Mouse (Mus musculus) erythroid progenitor cell, adult 5-6 weeks (primary cell): Measurements from ENCODE around the gene Cfap54. TPM values are rescaled to one million over a fixed set of nuclear protein-coding genes. Genes with fewer than 3 reads are reported as not detected.

Experiments
- ATAC-seq: replicated peaks from 2 replicates; pipeline ENCODE4 v1.8.0; 2016; ENCODE audit warnings: moderate number of reproducible peaks, mild to moderate bottlenecking, moderate TSS enrichment, inconsistent platforms; ENCODE audit not compliant: poor library complexity, low FRiP score, severe bottlenecking
- total RNA-seq, 2 experiments: library from RNA; stranded (forward) in 1 of 2; stranded (reverse) in 1 of 2; fragments of 150-400 nt in 1 of 2; fragments of 186-747, 209-891 nt in 1 of 2; gene quantifications; 2 replicates each; pipeline versions ENCODE4 v1.2.3 to v1.2.4; 2015 to 2017; ENCODE audit warnings: low replicate concordance in 2 of 2

The Cfap54 gene
- total RNA-seq, 2 experiments from 2014 or later, result 3.6 TPM; not detected in 1

DNA sequence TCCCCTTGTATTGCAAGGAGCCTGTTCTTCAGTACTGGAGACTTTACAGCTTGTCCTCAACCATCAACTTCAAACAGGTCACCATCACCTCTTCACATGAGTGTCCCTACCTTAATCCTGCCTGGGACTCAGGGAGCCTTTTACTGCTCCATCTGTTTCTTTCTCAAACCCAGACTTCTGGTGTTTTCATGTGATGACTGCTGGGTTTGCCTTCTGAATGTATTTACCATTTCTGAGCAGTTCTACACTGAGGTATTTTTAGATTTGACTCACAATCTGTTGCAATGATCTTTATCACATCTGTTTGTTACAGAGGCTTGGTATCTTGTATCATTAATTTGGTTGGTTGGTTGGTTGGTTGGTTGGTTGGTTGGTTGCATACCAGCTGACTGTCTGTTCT is 88.9 kb downstream of the Cfap54 start:
- ATAC-seq, result no peak

DNA sequence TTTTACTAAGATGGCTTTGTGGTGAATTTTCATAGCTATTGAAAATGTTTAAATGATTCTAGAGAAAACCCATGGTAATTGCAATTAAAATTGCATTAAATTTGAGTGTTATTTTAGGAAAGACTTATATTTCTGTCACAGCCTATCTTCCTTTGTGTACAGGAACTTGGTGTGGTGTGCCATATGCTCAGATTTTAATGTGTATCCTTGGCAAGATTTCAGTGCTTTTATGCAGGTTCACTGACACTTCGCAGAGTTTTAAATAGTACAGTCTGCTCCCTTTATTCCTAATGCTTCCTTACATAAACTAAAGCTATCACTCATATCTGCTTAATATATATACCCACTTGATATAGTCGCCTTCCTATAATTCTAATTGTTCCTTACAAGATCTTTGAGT is 90.8 kb downstream of the Cfap54 start:
- no peak for ATAC-seq

DNA sequence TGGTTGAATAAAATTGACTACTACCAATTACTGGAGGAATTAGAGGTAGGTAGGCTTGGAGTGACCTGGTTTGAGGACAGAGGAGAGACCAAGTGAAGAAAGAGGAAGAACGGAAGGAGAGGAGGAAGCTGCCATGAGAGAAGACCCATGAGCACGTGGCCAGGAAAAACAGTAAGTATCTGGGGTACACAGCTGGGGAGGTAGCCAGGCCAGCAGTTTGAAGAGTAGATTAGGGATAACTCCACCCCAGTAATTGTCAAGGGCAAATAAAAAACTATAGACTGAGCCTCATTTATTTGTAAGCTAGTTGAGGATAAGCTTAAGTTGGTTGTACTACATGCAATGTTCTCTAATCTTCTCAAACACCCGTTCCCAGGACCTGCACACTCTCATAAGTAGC is 116.3 kb downstream of the Cfap54 start:
- no peak for ATAC-seq

DNA sequence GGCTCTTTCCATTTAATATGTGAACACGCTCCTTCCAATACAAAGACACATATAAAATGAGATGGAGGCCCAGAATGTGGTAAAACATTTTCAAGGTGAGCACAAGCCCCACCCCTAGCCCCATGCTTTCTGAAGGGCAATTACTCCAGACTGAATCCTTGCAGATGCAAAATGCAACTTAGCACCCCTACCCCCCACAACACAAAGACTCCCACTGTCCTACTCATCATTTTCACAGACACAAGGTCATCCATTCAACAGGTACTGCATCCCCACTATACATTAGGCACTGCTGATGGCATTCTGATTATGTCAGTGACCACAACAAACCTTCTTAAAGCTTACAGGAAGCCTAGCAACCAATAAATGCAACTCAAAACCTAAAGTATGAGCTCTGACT is 131.4 kb downstream of the Cfap54 start:
- no peak for ATAC-seq

DNA sequence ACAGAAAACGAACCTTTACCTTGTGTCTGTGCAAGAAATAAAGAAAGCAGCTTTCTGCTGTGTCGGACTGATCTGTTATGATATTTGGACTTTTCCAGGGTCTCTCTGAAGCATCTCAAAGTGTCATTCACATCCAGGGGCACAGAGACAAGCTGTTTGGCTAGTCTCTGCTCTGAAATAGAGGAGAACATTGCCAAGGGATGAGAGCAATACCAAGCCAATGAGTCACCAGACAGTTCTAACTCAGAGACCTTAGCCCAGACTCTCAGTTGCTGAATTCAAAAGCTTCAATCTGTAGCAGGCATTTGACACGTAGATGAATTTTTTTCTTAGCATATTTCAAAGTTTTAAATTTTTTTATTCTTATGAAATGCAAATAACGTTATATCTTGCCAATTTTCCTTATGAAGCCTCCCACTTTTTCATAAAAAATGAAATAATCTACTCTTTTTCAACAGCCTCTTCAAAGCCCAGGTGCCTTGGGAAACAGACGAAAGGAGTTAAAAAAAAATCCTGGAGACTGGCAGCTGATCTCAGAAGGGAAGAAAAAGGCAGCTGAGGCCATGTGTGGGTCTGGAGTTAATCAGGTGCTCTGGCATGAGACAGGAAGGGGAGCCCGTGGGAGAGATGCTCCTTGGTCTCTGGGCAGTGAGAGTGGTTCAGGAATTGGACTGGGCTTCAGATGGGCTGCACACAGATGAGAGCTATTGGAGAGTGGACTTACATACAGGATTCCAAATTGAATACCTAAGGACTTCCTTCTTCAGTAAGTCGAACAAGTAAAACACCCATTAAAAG is 138.4 kb downstream of the Cfap54 start:
- no peak for ATAC-seq

DNA sequence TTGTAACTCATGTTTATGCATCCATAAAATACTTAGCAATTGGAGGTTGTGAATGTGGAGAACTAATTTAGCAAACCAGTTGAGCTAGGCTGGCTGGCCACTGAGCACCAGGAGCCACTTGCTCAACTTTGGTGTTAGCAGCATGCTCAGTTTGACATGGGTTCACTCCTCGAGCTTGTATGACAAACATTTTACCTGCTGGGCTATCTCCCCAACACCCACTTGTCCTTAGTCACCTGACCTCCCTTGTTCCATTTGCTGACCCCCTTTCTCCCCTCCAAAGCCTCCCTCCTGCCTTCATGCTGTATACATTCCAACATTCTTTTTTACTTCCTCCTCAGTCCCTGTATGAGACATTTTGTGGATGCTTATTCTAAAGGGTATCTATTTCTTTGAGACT is 139.8 kb downstream of the Cfap54 start:
- no peak for ATAC-seq

DNA sequence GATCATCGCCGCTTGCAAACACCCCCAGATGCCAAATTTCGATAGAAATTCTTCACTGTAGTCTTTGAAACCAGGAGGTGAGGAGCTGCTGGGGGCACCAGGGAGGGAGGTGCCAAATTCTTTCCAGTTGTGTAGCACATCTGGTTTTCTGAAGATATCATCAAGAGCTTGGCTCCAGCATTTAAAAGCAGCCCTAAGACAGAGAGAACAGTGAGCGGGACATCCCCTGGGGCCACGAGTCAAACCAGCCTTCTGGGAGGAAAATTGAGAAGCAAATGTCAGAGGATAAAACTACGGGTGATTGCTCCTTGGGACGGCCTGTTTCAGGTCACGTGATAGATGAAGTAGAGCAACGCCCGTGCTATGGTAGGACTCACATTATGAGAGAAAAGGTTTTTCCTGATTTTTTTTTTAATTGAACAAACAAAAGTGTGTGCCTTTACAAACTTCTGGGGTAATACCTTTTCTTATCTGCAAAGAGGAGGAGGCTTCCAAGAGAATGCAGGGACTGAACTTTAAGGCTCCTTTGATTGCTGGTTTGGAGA is 143.6 kb downstream of the Cfap54 start:
- ATAC-seq, result no peak

DNA sequence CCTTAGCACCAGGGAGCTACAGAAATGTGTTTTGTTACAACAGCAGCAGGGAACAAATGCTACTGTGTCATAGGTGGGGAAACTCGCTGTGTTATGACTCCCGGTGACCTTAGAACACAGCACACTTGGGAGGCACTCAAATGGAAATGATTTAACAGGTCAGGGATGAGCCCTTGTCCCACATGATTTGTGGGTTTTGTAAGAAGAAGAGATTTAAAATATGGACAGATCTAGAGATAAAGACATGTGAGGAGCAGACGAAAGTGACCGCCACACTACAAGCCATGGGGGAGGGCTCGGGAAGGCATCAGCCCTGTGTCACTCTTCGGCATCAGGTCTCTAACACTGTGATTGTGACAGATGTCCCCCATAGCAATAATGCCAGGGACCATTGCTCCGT is 144.3 kb downstream of the Cfap54 start:
- no peak for ATAC-seq

DNA sequence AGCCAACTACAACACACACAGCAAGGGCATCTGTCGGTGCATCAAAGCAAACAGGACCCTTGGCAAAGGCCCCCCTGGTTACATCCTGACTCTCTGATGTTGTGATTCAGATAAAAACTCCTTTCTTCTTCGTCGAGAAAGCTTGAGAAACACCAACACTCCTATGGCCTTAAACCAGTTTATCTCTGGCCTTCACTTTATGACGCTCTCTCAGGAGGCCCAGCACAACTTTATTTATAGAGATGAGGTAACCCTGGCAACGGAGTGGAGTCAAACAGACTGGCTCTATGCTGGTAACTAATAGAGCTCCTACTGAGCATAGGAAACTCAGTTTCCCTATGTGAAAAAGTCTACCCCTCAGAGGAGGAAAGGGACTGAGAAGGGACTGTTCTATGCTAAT is 146.9 kb downstream of the Cfap54 start:
- no peak for ATAC-seq

DNA sequence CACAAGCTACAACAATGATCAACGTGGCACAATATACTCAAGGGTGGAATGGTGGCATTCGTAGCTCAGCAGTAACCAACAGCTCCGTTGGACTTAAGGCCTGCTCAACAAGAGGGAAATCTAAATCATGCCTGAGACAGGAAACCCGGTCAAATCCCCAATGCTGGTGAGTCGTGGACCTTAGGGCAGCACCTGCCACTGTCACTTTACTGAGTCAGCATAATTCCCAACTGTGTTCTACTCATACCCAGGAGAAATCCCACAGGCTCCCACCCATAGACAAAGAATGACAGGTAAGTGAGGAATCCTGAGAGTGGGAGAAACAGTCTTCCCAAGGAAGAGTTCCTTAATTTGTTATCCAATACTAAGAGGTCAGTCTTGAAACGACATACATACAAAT is 147.8 kb downstream of the Cfap54 start:
- no peak for ATAC-seq

DNA sequence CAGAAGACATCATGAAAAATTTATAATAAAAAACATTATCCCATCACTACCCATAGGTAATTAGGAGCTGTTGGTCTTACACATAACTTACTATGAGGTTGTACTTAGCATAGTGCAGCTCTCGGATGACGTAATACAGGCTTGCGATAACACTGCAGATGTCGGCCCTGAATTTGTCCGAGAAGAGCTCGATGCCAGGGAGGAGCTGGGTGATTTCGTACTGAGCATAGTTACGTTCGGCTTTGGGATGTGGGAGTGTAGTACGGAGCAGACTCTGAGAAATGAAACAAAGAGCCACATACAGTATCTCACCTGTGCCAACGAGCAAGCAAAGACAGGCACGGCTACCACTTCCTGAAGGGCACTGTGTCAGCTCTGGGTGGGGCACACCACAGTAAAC is 149.0 kb downstream of the Cfap54 start:
- no peak for ATAC-seq

DNA sequence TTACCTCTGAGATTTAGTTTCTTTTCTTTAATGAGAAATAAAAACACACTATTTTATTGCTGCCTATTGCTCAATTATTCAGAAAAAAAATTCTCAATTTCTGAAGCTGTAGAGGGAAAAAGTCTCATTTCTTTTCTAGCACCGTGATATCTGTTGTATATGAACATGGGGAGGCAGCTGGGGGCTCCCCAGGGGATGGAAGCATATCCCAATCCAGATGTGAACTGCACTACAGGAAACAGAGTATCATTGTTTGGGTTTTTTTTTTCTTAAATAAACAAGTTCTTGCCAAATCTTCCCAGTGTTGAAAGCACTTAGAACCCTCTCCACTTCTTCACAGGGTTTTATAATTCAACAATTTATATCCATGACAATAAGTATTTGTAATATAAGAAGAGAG is 151.4 kb downstream of the Cfap54 start:
- ATAC-seq, result no peak

DNA sequence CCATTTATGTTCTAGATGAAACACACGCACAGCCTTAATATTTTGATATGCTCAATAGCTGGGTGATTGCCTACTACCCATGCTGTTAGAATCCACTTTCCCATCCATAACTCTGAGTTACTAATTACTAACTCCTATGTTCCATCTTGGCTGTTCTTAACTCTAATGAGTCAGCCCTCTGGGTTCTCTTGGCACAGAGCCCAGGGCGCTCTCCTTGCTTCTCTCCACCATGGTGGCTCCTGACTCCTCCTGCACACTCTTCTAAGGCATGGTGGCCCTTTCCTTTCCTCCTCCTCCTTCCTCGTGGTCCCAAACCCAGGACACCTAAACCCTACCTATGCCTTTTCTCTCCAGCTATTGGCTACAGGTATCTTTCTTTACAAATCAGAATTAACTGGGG is 153.2 kb downstream of the Cfap54 start:
- no peak for ATAC-seq

DNA sequence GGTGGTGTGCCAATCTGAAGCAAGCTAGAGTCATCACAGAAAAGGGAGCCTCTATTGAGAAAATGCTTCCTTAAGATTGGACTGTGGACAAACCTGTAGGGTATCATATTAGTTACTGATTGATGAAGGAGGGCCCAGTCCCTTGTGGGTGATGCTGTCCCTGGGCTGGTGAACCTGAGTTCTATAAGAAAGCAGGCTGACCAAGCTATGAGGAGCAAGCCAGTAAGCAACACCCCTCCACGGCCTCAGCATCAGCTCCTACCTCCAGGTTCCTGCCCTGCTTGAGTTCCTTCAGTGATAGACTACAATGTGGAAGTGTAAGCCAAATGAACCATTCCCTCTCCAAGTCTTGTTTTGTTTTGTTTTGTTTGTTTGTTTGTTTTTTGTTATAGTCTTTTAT is 162.9 kb downstream of the Cfap54 start:
- no peak for ATAC-seq

DNA sequence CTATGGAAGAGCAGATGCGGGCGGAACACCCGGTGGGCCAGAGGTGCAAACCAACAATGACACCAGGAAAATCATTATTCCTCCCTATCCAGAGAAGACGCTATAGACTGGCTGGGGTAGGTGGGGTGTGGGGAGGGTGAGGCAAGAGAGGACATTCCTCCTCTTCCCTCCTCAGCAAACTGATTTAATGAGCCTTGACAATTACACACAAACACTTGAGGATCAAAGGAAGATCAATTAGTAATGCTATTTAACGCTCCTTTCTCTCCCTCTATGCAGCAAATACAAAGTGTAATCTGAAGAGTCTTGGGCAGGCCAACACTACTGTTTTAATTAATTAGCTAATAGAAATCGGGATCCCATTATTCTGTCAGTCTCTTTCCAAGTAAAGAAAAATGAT is 174.2 kb downstream of the Cfap54 start:
- no peak for ATAC-seq

DNA sequence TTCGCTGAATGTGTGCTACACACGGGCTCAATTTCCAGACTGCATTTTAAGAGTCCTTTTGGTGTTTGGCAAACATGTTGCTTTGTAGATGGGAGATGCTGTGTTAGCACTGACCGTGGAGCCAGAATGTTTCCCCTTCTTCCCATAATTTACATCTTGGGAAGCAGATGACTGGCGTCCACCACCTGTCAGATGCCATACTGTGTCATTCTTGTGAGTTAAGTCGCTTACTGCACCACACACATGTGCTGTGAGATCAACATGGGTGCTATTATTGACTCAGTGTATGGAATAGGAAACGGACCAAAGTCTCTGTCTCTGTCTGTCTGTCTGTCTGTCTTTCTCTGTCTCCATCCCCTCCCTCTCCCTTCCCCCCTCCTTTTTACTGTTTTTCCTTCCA is 193.0 kb downstream of the Cfap54 start:
- no peak for ATAC-seq

DNA sequence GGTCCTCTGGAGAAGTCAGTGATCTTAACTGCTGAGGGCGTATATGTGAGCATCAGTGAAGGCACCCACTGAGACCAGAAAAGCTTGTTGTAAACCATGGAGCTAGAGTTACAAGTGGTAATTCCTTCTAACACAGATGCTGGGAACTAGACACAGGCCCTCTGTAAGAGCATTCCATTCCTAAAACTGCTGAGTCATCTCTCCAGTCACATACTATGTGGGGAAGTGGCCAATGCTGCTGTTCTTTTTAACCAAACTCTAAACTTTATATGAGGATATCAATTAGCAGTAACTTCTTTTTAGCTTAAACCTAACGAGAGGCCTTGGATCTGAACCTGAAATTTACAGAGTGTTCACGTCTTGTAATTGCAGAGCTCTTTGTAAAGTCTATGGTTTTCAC is 203.4 kb downstream of the Cfap54 start:
- no peak for ATAC-seq

DNA sequence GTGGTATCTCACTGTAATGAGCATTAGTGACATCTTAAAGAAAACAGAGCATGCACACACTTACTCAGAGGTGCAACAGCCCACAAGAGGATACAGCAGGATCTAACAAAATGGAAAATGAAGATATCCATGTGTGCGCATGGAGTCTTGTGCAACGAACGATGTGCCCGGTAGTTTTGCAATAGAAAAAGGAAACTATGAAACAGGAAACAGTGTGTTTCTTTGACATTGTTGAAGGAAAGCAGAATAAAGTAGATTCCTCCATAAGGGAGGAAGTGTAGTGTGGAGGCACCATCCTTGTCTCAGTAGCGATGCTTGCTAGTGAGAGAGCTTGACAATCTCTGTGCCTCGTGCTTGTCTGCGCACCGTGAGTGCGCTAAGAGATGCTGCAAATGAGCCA is 240.4 kb downstream of the Cfap54 start:
- ATAC-seq, result no peak

DNA sequence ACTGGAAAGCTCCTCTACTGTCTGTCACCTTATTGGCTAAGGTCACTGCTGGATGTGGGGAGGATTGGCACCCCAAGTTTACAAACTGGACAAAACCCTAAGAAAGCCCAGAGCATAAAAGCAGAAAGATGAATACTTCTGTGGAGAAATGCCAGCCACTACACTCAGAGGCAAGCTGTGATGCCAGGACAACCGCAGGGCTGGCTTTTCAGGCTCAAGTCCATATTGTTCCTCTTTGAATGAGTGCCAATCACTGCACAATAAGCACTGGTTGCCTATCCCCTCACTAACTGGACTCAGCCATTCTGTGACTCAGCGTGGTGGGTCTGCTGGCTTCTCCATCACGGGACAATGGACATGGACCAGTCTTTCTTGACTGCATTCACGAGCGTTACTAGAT is 243.8 kb downstream of the Cfap54 start:
- ATAC-seq, result no peak

DNA sequence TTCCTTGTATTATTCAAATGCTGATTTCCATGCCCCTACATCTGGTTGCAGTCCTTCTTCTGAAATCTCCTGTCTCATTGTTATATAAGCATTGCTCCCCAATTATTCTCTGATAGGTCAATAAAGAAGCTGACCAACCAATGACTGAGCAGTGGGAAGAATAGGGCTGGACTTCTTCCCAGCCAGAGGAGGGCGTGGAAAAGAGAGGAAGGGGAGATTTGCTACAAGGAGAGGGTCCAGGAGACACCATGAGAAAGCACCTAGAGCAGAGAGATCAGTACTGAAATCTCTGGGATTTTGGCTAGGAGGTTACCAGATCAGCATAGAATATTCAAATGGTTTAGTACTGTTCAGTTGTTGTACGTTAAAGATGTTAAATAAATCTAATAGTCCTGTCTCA is 244.4 kb downstream of the Cfap54 start:
- no peak for ATAC-seq

DNA sequence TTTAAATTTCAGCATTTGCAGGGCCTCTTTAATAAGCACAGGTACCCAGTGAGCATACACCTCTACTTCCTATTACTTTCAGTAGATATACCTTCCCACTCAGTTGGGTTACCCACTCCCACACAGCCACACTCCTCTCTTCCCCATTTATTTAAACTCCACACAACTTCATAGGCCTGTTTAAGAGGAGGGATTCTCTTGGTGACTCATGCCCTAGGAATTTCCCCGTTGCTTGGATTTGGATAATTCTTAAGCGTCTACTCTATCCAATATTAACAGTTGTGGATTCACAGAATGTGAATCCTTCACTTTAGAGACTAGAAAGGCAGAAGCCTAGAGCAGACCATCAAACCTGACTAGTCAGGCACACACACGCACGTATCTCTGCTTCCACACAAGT is 259.9 kb downstream of the Cfap54 start:
- ATAC-seq, result no peak

DNA sequence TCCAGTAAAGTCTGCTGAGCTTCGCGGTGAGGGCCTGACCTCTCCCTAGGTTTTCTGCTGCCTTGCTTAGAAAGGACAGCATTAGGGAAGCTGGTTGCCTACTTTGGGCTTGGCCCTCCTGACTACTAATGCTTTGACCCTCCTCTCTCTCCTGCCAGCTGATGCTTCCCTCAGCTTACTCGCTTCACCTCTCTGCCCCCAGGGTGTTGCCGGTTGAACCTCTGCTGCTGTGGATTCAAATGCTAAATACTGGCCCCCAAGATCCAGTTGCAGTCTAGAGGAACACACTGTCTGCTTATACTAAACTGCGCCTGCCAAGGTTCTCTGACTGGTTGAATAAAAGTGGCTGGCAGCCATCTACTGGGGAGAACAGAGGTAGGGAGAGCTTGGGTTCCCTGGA is 263.2 kb downstream of the Cfap54 start:
- no peak for ATAC-seq
